Mouse (Mus musculus): ENCODE measurements around the gene Csrp1. TPM values are rescaled to one million over a fixed set of nuclear protein-coding genes. Genes with fewer than 3 reads are reported as not detected.
A peak's percentile ranks its signal among the peaks of the same experiment; 100 is the strongest.

Csrp1 gene
- polyA plus RNA-seq, 1 experiment from 2014 or later = 229 TPM

GRCm38 (mm10) chr1:135787799-135788198 lies 67.9 kb downstream of the Csrp1 start:
- H3K27me3 ChIP-seq (ENCODE audit: control insufficient read depth, insufficient read depth, low read length) = no peaks in the 10 kb centered on the region
- 50% methylated on average over 3 of the region's 3 CpGs for WGBS
- no peaks in the 10 kb centered on the region for H3K9me3 ChIP-seq (replicated peaks; ENCODE audit: control insufficient read depth, low read length)
- no peak overlapping the region for H3K9ac ChIP-seq (ENCODE audit: low read length)
- H3K4me2 ChIP-seq (ENCODE audit: low read depth, low read length) = no peak overlapping the region
- no peak overlapping the region for H3K4me3 ChIP-seq (replicated peaks; ENCODE audit: low read length)
- no peaks in the 10 kb centered on the region for H3K36me3 ChIP-seq (ENCODE audit: control insufficient read depth, insufficient read depth, low read length)
- no peak overlapping the region for H3K27ac ChIP-seq (ENCODE audit: low read length)
- H3K4me1 ChIP-seq (ENCODE audit: control insufficient read depth, insufficient read depth, low read length) = peaks cover 12% of the 10 kb centered on the region; the same call in 1 of the 2 replicates
- peak; percentile 51; the same call in 1 of the 2 replicates for ATAC-seq (ENCODE audit: insufficient read depth, low FRiP score)

- H3K36me3 ChIP-seq (ENCODE audit: control insufficient read depth, insufficient read depth, low read length) = no peaks in the 10 kb centered on the region
- no peak for ATAC-seq (ENCODE audit: insufficient read depth, low FRiP score)
- no peaks in the 10 kb centered on the region for H3K9me3 ChIP-seq (replicated peaks; ENCODE audit: control insufficient read depth, low read length)
- H3K4me2 ChIP-seq (ENCODE audit: low read depth, low read length) = peak overlapping the region; percentile 25; the same call in 1 of the 2 replicates
- H3K27ac ChIP-seq (ENCODE audit: low read length) = peak overlapping the region; percentile 40
- no peak overlapping the region for H3K4me3 ChIP-seq (replicated peaks; ENCODE audit: low read length)
- no peaks in the 10 kb centered on the region for H3K27me3 ChIP-seq (ENCODE audit: control insufficient read depth, insufficient read depth, low read length)
- peaks cover 20% of the 10 kb centered on the region for H3K4me1 ChIP-seq (ENCODE audit: control insufficient read depth, insufficient read depth, low read length)
- WGBS = 16% methylated on average over 10 of the region's 10 CpGs
- no peak overlapping the region for H3K9ac ChIP-seq (ENCODE audit: low read length)
These were observed 68.8 kb downstream of the Csrp1 start for GRCm38 (mm10) chr1:135788708-135789107.

- no peak overlapping the region for H3K4me2 ChIP-seq (ENCODE audit: low read depth, low read length)
- no peak overlapping the region for H3K27ac ChIP-seq (ENCODE audit: low read length)
- no peak overlapping the region for H3K9ac ChIP-seq (ENCODE audit: low read length)
- 11% methylated on average over 5 of the region's 5 CpGs for WGBS
- no peaks in the 10 kb centered on the region for H3K36me3 ChIP-seq (ENCODE audit: control insufficient read depth, insufficient read depth, low read length)
- no peak for ATAC-seq (ENCODE audit: insufficient read depth, low FRiP score)
- H3K27me3 ChIP-seq (ENCODE audit: control insufficient read depth, insufficient read depth, low read length) = no peaks in the 10 kb centered on the region
- H3K4me3 ChIP-seq (replicated peaks; ENCODE audit: low read length) = no peak overlapping the region
- no peaks in the 10 kb centered on the region for H3K9me3 ChIP-seq (replicated peaks; ENCODE audit: control insufficient read depth, low read length)
- peaks cover 30% of the 10 kb centered on the region for H3K4me1 ChIP-seq (ENCODE audit: control insufficient read depth, insufficient read depth, low read length)
These were observed 70.0 kb downstream of the Csrp1 start for GRCm38 (mm10) chr1:135789815-135790214.

- ATAC-seq (ENCODE audit: insufficient read depth, low FRiP score) = no peak
- H3K9me3 ChIP-seq (replicated peaks; ENCODE audit: control insufficient read depth, low read length) = no peaks in the 10 kb centered on the region
- H3K4me1 ChIP-seq (ENCODE audit: control insufficient read depth, insufficient read depth, low read length) = peaks cover 35% of the 10 kb centered on the region
- H3K4me3 ChIP-seq (replicated peaks; ENCODE audit: low read length) = no peak overlapping the region
- no peak overlapping the region for H3K4me2 ChIP-seq (ENCODE audit: low read depth, low read length)
- peak overlapping the region; percentile 98 for H3K27ac ChIP-seq (ENCODE audit: low read length)
- WGBS = 66% methylated on average over 13 of the region's 13 CpGs
- no peak overlapping the region for H3K9ac ChIP-seq (ENCODE audit: low read length)
- no peaks in the 10 kb centered on the region for H3K36me3 ChIP-seq (ENCODE audit: control insufficient read depth, insufficient read depth, low read length)
- H3K27me3 ChIP-seq (ENCODE audit: control insufficient read depth, insufficient read depth, low read length) = no peaks in the 10 kb centered on the region
These were observed 72.5 kb downstream of the Csrp1 start for GRCm38 (mm10) chr1:135792143-135792939.

GRCm38 (mm10) chr1:135793370-135794215 lies 73.7 kb downstream of the Csrp1 start:
- H3K4me2 ChIP-seq (ENCODE audit: low read depth, low read length) = peak overlapping the region; percentile 58
- peak; percentile 70 for ATAC-seq (ENCODE audit: insufficient read depth, low FRiP score)
- peak overlapping the region; percentile 55 for H3K9ac ChIP-seq (ENCODE audit: low read length)
- H3K36me3 ChIP-seq (ENCODE audit: control insufficient read depth, insufficient read depth, low read length) = no peaks in the 10 kb centered on the region
- peak overlapping the region; percentile 36 for H3K4me3 ChIP-seq (replicated peaks; ENCODE audit: low read length)
- H3K27me3 ChIP-seq (ENCODE audit: control insufficient read depth, insufficient read depth, low read length) = no peaks in the 10 kb centered on the region
- peak overlapping the region; percentile 98 for H3K27ac ChIP-seq (ENCODE audit: low read length)
- H3K4me1 ChIP-seq (ENCODE audit: control insufficient read depth, insufficient read depth, low read length) = peaks cover 32% of the 10 kb centered on the region
- 8% methylated on average over 27 of the region's 27 CpGs for WGBS
- no peaks in the 10 kb centered on the region for H3K9me3 ChIP-seq (replicated peaks; ENCODE audit: control insufficient read depth, low read length)

GRCm38 (mm10) chr1:135794216-135795134 lies 74.6 kb downstream of the Csrp1 start:
- Histone ChIP-seq H3K9ac (ENCODE audit: low read length) (peak overlapping the region; percentile 55), H3K36me3 (ENCODE audit: control insufficient read depth, insufficient read depth, low read length) (no peaks in the 10 kb centered on the region), H3K9me3 (replicated peaks; ENCODE audit: control insufficient read depth, low read length) (no peaks in the 10 kb centered on the region), H3K4me2 (ENCODE audit: low read depth, low read length) (peak overlapping the region; percentile 58), H3K27me3 (ENCODE audit: control insufficient read depth, insufficient read depth, low read length) (no peaks in the 10 kb centered on the region), H3K4me3 (replicated peaks; ENCODE audit: low read length) (peak overlapping the region; percentile 36), H3K4me1 (ENCODE audit: control insufficient read depth, insufficient read depth, low read length) (peaks cover 33% of the 10 kb centered on the region), H3K27ac (ENCODE audit: low read length) (peak overlapping the region; percentile 98)
- peak; percentile 26; the same call in 1 of the 2 replicates for ATAC-seq (ENCODE audit: insufficient read depth, low FRiP score)
- 20% methylated on average over 20 of the region's 20 CpGs for WGBS

GRCm38 (mm10) chr1:135798492-135798891 lies 78.6 kb downstream of the Csrp1 start:
- no peaks in the 10 kb centered on the region for H3K27me3 ChIP-seq (ENCODE audit: control insufficient read depth, insufficient read depth, low read length)
- no peaks in the 10 kb centered on the region for H3K36me3 ChIP-seq (ENCODE audit: control insufficient read depth, insufficient read depth, low read length)
- H3K27ac ChIP-seq (ENCODE audit: low read length) = no peak overlapping the region
- ATAC-seq (ENCODE audit: insufficient read depth, low FRiP score) = no peak
- H3K4me2 ChIP-seq (ENCODE audit: low read depth, low read length) = no peak overlapping the region
- peaks cover 39% of the 10 kb centered on the region for H3K4me1 ChIP-seq (ENCODE audit: control insufficient read depth, insufficient read depth, low read length)
- no peak overlapping the region for H3K4me3 ChIP-seq (replicated peaks; ENCODE audit: low read length)
- H3K9ac ChIP-seq (ENCODE audit: low read length) = no peak overlapping the region
- WGBS = 71% methylated on average over 1 of the region's 1 CpGs
- H3K9me3 ChIP-seq (replicated peaks; ENCODE audit: control insufficient read depth, low read length) = no peaks in the 10 kb centered on the region

- Histone ChIP-seq H3K4me2 (ENCODE audit: low read depth, low read length) (no peak overlapping the region), H3K4me3 (replicated peaks; ENCODE audit: low read length) (no peak overlapping the region), H3K4me1 (ENCODE audit: control insufficient read depth, insufficient read depth, low read length) (peaks cover 33% of the 10 kb centered on the region), H3K36me3 (ENCODE audit: control insufficient read depth, insufficient read depth, low read length) (no peaks in the 10 kb centered on the region), H3K27me3 (ENCODE audit: control insufficient read depth, insufficient read depth, low read length) (no peaks in the 10 kb centered on the region), H3K9ac (ENCODE audit: low read length) (peak overlapping the region; percentile 23; the same call in 1 of the 2 replicates), H3K9me3 (replicated peaks; ENCODE audit: control insufficient read depth, low read length) (no peaks in the 10 kb centered on the region), H3K27ac (ENCODE audit: low read length) (no peak overlapping the region)
- 42% methylated on average over 8 of the region's 8 CpGs for WGBS
- no peak for ATAC-seq (ENCODE audit: insufficient read depth, low FRiP score)
These were observed 79.3 kb downstream of the Csrp1 start for GRCm38 (mm10) chr1:135799109-135799627.

Data from stomach, embryonic 16.5 days (tissue).